In genomic region chr6:4610216-4610896, GRCm38 (mm10) we compare ENCODE assay signal across 12 mouse cellular contexts.
"Had no signal": no experiment of that assay in that cellular context is flagged by ENCODE, and none has a peak within 500 bp of the region (broad histone marks: within the 10 kb centered on the region; RNA-seq: fewer than 3 reads in every experiment).

No protein-coding gene starts in this region.

- H3K9ac ChIP-seq: limb, embryonic 13.5 days; midbrain, embryonic 12.5 days; stomach, embryonic 15.5 days had no signal

- H3K4me2 ChIP-seq: limb, embryonic 13.5 days; midbrain, embryonic 12.5 days; stomach, embryonic 15.5 days had no signal

- H3K27ac ChIP-seq: kidney, postnatal 0 days; limb, embryonic 13.5 days; midbrain, embryonic 12.5 days; stomach, embryonic 15.5 days had no signal

- H3K4me3 ChIP-seq: limb, embryonic 13.5 days; midbrain, embryonic 12.5 days; stomach, embryonic 15.5 days had no signal

- H3K27me3 ChIP-seq: limb, embryonic 13.5 days; midbrain, embryonic 12.5 days; stomach, embryonic 15.5 days had no signal

- DNase-seq: kidney, adult 11 months; kidney, adult 9 months; kidney, postnatal 36 days; layer of hippocampus, adult 9-11 months; left cerebral cortex, postnatal 4 days; lung, adult 18-20 months; right cerebral cortex, postnatal 14 days; thymus, postnatal 36 days had no signal

- H3K9me3 ChIP-seq: limb, embryonic 13.5 days; midbrain, embryonic 12.5 days; stomach, embryonic 15.5 days had no signal
